Mouse (Mus musculus) T-helper 17 cell (primary cell): ENCODE data around the gene Oxct2a.
"Not testable (repeated sequence)": the region's sequence is repeated elsewhere in the genome, so short reads cannot be mapped to it uniquely, and the experiment has no call there.

Experiments
- in situ Hi-C, 2 experiments: fragments of 300-600 bp; cut with MboI, MseI; formaldehyde crosslinking; loops; 1 replicate in 1 of 2; 2 replicates in 1 of 2; pipeline ENCODE4 v1.15.1; 2025; ENCODE audit warnings: high pct_unique_total_duplicates in 2 of 2

Gene Oxct2a

GRCm38 (mm10) chr4:123314497-123314896 lies 8.9 kb downstream of the Oxct2a start:
- in situ Hi-C loops: no loop called here

GRCm38 (mm10) chr4:123313010-123313409 lies 10.4 kb downstream of the Oxct2a start:
- in situ Hi-C loops: no loop called here

- in situ Hi-C loops: no loop called here
Observed at GRCm38 (mm10) chr4:123311845-123312244, 11.6 kb downstream of the Oxct2a start.

GRCm38 (mm10) chr4:123308292-123308691 lies 15.1 kb downstream of the Oxct2a start:
- in situ Hi-C loops: no loop called here

GRCm38 (mm10) chr4:123306999-123307398 lies 16.4 kb downstream of the Oxct2a start:
- in situ Hi-C loops: no loop called here

- in situ Hi-C loops: no loop called here
Observed at GRCm38 (mm10) chr4:123305789-123306188, 17.6 kb downstream of the Oxct2a start.

GRCm38 (mm10) chr4:123298980-123299670 lies 24.3 kb downstream of the Oxct2a start:
- in situ Hi-C loops: loop anchor here in 1 of 2 experiments (5.0 to 10.0 kb wide), 2 partner anchors 63 to 86 kb away; no protein-coding TSS in a partner anchor

GRCm38 (mm10) chr4:123298226-123298625 lies 25.2 kb downstream of the Oxct2a start:
- in situ Hi-C loops: loop anchor here in 1 of 2 experiments (5.0 to 10.0 kb wide), 2 partner anchors 64 to 87 kb away; no protein-coding TSS in a partner anchor

- in situ Hi-C loops: loop anchor here in 1 of 2 experiments (5.0 to 10.0 kb wide), 2 partner anchors 65 to 87 kb away; no protein-coding TSS in a partner anchor
Observed at GRCm38 (mm10) chr4:123297195-123297960, 26.1 kb downstream of the Oxct2a start.

GRCm38 (mm10) chr4:123296148-123296534 lies 27.3 kb downstream of the Oxct2a start:
- in situ Hi-C loops: loop anchor here in 1 of 2 experiments (5.0 to 10.0 kb wide), 2 partner anchors 66 to 89 kb away; no protein-coding TSS in a partner anchor

GRCm38 (mm10) chr4:123295516-123296147 lies 27.8 kb downstream of the Oxct2a start:
- in situ Hi-C loops: loop anchor here in 1 of 2 experiments (5.0 to 10.0 kb wide), 2 partner anchors 67 to 89 kb away; no protein-coding TSS in a partner anchor

GRCm38 (mm10) chr4:123295026-123295425 lies 28.4 kb downstream of the Oxct2a start:
- in situ Hi-C loops: loop anchor here in 1 of 2 experiments (5.0 to 10.0 kb wide), 2 partner anchors 67 to 90 kb away; no protein-coding TSS in a partner anchor

- in situ Hi-C loops: loop anchor here in 1 of 2 experiments (10.0 kb wide), 1 partner anchor 91 kb away; no protein-coding TSS in a partner anchor
Observed at GRCm38 (mm10) chr4:123293661-123294443, 29.6 kb downstream of the Oxct2a start.

GRCm38 (mm10) chr4:123292989-123293388 lies 30.4 kb downstream of the Oxct2a start:
- in situ Hi-C loops: loop anchor here in 1 of 2 experiments (10.0 kb wide), 1 partner anchor 92 kb away; no protein-coding TSS in a partner anchor

- in situ Hi-C loops: loop anchor here in 1 of 2 experiments (10.0 kb wide), 1 partner anchor 92 kb away; no protein-coding TSS in a partner anchor
Observed at GRCm38 (mm10) chr4:123292390-123292789, 31.0 kb downstream of the Oxct2a start.

GRCm38 (mm10) chr4:123289038-123289437 lies 34.4 kb downstream of the Oxct2a start:
- in situ Hi-C loops: no loop called here

GRCm38 (mm10) chr4:123286790-123287189 lies 36.6 kb downstream of the Oxct2a start:
- in situ Hi-C loops: no loop called here

- in situ Hi-C loops: no loop called here
Observed at GRCm38 (mm10) chr4:123284731-123285624, 38.5 kb downstream of the Oxct2a start.

- in situ Hi-C loops: not testable (repeated sequence)
Observed at GRCm38 (mm10) chr4:123283675-123284064, 39.8 kb downstream of the Oxct2a start.
